Mouse (Mus musculus) lung, postnatal 36 days (tissue): ENCODE measurements around the gene Adk.

Source experiments
- DNase-seq: peaks from one replicate; pipeline ENCODE4 v3.0.0; 2022; ENCODE audit warnings: mixed read lengths

The Adk gene

DNA sequence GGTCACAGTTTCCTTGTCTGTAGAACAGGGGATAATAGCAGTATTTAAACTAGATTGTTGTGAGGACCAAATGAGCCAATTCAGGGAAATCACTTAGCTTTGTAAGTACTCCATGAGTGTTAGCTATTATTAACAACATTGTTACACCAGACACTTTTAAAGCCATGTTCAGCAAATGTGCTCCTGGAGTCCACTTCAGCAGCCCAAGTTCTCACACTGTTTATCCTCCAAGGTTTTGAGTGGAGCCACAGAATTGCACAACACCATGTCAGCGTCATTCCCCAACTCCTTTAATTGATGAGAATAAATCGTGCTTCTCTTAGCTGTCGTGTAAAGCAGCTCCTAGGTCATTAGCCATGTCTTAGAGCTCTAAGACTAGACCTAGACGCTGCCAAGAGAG, 437.8 kb downstream of the Adk start:
- peak; percentile 87 for DNase-seq
